Mouse (Mus musculus) c-Kit-positive CD71-positive TER-119-positive erythroid progenitor cells, embryonic 14.5 days (primary cell): Measurements from ENCODE around the gene Msh4.
"Not testable (repeated sequence)": the region's sequence is repeated elsewhere in the genome, so short reads cannot be mapped to it uniquely, and the experiment has no call there.

ENCODE experiments used
- DNase-seq: peaks from one replicate; pipeline ENCODE4 v3.0.0-alpha.2; 2013; ENCODE audit warnings: low spot score

The Msh4 gene

DNA sequence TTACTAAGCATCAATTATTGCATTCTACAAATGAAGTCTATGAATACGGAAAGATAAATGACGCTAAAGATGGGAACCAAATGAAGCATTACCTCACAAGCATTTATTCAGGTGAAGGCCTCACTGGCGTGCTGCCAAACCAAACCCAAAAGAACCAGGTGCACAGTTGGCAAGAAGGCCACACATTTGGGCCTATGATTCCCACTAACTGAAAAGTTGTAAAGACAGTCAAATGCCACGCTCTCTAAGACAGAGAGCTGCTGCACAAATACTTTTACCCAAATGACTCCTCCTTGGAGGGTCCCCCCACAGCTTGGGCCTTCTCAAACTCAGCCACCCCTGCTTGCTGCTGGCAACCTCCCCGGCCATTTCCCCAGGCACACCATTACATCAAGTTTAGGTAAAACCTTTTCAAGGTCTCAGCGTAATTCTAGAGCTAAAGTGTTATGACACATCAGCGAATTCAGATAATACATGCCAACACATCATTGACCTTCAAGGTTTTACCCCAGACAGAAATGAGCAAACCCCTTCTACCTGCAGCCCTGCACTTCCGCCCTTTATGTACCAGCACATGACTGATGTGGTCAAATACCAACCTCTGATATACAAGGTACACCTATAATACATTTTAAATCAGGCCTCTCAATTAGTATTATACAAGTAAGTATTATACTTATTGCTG is 5.4 kb upstream of the Msh4 start:
- no peak for DNase-seq

DNA sequence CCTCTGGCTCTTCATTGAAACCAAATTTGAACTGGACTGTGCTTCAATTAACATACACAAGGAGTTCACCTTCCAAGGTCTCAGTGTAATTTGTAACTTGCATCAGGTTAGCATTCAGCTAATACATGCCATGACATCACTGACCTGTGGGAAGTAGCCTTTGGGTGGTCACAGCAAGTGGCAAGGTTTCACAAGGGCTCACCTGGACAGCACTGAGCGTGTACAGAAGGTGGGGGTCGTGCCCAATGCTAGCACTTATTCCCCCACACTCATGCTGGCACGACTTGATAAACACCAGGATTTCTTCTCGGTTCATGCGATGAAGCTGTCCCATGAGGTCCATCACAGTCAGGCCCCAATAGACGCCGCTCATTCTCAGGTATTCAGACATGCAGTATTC is 4.6 kb upstream of the Msh4 start:
- no peak for DNase-seq

DNA sequence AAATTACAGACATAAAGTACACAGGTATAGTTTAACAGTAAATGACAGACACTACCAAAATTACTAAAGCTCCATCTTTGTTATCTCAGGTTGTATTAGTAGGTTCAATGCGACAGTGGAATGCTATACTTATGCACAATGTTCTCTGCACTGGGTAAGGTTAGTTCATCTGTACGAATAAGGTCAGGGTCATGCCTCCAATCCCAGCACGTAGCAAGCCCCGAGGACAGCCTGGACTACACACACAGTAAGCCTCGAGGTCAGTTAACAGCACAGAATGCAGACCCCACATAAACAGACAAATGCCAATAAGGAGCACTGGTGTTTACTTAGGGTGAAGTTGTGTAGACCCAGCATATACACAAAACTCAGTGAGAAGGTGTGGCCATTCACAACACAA is 3.0 kb upstream of the Msh4 start:
- DNase-seq: no peak

DNA sequence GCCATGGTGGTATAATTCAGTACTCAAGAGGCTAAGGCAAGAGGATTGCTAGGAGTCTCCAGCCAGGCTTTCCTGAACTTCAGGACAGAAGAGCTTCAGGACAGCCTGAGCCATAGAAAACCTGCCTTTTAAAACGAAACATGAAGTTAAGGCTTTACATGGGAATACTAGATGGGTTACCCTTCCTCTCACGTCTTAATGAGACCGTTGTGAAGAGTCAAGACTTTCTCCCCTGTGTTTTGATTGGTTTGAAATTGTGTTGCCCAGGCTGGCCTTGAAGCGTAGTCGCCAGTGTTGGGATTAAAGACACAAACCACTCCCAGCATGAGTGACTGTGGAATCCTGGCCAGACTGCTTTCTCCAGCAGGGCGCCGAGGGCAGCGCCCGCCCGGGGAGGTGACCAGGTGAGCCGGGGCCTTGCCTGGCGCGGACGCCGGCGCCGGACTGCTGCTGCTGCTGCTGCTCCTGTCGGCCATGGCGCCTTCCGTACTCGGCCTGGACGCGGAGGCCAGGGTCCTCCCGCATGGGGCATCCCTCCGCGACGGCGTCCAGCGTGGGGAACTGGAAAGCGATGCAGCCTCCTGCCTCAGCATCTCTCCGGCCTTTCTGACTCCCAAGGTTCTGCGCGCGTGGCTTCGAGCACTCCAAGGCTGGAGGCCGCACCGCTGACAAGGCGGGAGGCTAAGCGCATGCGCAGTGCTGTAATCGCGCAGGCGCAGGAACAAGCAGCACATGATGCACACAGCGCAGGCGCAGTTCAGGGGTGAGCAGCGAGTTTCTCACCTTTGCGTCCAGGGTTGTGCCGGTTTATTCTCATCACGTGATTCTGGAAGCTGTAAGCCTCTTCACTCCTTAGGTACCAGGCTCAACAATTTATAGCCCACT is 445 bp downstream of the Msh4 start:
- no peak for DNase-seq

DNA sequence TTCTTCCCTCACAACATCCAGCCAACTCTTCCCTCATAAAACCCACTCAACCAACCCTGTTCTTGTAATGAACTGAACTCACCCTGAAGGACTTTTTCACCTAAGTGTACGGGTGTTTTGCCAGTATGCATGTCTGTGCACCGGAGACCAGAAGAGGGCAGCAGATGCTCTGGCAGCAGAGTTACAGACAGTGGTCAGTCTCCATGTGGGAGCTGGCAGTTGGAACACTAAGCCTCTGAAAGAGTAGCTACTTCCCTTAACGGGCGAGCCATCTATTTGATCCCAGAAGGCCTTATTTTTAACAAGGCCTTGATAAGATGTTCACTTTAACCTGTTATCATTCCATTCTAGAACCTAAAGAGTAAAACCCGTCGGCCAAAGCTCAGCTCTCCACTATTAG is 1.4 kb downstream of the Msh4 start:
- DNase-seq: no peak

DNA sequence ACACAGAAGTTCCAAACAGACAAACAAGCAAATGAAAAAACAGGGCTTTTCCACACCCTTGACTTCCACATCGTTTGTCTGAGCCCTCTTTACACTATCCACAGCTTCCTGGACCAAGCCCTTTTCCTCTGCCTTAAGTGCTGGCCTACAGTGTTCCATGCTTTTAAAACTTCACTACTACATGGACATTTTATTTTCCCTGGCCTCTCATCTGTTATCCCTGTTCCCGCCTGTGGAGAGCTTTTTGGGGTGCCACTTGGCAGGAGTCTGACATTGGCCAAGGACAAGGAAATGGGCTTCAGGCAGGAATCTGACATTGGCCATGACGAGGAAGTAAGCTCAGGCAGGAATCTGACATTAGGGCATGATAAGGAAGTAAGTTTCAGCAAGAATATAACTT is 3.3 kb downstream of the Msh4 start:
- DNase-seq: no peak

DNA sequence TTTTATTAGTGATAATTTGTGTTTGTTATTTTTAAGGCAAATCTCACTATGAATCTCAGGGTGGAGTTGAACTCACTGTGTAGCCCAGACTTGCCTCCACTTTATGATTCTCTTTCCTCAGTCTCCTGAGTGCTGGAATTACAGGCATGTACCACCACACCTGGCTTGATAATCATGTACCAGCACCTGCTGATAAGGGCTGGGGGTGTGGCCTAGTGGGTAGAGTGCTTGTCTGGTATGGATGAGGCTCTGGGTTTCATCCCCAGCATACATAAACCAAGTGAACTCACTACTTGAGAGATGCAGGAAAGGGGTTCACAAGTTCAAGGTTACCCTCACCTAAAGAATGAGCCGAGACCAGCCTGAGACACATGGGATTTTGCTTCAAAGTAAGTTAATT is 4.0 kb downstream of the Msh4 start:
- DNase-seq: no peak

DNA sequence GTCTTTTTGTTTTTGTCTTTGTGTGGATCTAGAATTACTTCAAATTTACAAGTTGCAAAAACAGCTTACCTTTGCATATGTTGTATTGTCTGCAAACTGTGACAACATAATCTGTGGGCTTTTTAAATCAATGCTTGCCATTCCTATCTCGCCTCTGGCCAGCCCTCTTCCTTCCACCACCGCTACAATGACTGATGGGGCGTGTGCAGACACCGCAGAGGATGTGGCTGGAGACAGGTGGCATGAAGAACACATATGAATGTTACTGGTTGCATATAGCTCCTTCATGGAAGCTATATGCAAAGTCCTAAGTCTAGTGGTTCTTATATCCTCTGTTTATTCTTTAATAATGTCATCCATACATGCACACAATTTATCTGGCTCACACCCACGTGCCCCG is 8.7 kb downstream of the Msh4 start:
- DNase-seq: no peak

DNA sequence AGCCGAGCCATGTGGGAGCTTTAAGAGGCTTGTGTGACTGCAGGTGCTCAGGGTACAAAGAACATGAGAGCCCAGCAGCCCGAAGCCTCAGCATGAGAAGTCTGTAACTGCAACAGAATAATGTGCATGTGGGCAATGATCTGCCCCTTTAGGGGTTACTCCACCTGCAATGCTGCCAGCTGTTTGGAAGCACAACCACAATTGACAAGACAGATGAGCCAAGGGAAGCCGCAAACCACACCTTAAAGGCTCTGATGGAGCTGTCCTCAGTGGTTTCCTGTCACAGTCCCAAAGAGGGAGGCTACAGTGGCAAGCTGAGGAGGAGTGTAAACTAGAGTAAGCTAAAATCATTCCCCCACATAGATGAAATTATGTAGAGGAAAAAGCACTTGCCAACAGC is 10.5 kb downstream of the Msh4 start:
- DNase-seq: no peak

DNA sequence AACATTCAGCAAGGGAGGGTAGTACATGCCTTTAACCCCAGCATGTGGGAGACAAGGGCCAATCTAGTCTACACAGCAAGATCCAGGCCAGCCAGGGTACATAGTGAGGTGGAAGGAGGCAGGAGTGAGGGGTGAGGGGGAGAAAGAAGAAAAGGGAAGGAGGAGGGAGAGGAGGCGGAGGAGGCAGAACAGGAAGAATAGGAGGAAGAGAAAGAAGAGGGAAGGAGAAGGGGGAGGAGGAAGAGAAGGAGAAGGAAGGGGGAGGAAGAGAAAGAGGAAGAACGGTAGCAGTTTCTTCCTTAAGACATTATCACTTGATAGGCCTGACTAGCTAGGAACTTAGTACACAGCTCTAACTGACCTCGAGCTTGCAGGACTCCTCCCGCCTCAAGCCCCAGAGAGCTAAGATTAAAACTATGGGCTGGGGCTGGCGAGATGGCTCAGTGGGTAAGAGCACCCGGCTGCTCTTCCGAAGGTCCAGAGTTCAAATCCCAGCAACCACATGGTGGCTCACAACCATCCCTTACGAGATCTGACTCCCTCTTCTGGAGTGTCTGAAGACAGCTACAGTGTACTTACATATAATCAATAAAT is 16.7 kb downstream of the Msh4 start:
- no peak for DNase-seq

DNA sequence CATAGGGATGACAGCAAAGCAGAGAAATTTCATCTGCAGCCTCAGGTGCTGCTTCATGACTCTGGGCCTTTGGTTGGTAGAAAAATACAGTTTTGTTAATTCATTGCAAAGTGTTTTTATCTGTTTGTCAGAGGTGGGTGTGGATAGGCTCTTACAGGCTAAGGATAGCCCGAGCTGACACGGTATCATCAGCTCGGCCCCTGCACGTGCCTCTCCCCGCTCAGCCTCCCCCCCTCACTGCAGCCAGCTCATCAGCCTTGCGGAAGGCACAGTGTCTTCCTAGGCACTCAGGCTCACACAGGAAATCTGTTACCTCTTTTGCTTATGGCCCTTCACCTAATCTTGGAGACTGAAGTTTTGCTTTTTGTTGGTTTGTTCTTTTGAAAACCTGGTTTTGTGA is 17.8 kb downstream of the Msh4 start:
- no peak for DNase-seq

DNA sequence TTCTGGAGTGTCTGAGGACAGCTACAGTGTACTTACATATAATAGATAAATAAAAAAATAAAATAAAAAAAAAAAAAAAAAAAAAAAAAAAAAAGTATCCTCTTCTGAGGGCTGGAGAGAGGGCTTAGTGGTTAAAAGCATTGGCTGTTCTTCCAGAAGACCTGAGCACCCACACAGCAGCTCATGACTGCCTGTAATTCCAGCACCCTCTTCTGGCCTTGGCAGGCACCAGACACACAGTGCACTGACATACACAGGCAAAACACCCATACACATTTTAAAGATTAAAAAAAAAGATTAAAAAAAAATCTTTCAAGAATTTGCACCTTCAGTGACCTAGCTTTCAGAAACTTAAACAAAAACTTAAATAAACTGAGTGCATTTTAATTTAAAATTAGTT is 19.6 kb downstream of the Msh4 start:
- DNase-seq: no peak

DNA sequence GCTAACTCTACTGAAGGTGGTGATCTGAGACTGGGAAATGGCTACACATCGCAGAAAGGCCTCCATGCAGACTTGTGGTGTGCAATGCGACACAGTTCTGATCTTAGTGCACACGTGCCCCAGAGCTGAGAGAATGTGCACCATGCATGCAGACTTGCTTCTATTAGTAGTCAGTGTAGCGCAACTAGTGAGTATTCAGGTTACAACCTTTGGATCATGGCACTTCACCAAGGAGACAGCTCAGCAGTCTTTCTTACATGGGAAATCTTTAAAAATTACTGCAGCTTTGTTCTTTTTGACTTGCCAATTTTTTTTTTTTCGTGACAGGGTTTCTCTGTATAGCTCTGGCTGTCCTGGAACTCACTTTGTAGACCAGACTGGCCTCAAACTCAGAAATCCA is 34.5 kb downstream of the Msh4 start:
- no peak for DNase-seq

DNA sequence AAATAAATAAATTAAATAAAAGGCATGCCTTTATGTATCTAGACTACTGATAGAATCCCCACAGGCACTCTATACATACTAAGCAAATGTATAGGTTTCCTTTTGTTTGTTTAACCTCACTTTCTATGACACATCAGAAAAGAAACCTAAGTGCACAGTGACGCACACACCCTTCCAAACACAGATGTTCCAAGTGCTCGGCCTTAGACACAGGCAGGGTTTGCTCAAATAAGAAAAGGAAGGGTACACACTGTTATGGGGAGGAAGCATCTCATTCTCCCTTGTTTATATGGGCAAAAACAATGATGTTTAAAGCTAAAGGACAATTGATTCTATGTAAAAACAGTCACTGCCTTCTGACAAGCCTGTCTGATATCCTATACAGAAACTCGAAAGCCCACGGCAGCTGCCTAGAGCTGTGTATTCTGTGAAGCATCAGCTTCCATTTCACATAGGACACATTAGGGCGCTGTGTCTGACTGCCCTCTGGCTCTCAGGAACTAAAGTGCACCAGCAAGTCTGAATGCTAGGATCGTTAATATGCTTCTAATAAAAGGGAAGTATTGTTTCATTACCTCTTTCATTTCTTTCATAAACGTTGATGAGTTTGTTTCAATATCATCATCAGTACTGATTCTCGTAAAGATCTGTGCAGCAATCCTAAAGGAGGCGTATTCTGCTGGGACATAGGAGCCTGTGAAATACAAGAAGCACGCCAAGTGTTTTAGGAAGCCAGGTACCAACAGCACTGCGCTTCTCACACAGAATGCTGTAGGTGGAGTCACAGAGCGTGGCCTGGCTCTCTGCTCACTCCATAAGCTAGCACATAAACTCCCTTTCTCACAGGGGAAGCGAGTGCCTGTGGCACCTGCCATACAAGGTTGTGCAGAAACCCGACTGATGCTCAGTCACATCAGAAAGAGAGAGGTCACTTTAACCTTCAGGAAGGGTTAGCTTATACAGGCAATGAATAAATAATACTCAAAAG is 38.5 kb downstream of the Msh4 start:
- no peak for DNase-seq

DNA sequence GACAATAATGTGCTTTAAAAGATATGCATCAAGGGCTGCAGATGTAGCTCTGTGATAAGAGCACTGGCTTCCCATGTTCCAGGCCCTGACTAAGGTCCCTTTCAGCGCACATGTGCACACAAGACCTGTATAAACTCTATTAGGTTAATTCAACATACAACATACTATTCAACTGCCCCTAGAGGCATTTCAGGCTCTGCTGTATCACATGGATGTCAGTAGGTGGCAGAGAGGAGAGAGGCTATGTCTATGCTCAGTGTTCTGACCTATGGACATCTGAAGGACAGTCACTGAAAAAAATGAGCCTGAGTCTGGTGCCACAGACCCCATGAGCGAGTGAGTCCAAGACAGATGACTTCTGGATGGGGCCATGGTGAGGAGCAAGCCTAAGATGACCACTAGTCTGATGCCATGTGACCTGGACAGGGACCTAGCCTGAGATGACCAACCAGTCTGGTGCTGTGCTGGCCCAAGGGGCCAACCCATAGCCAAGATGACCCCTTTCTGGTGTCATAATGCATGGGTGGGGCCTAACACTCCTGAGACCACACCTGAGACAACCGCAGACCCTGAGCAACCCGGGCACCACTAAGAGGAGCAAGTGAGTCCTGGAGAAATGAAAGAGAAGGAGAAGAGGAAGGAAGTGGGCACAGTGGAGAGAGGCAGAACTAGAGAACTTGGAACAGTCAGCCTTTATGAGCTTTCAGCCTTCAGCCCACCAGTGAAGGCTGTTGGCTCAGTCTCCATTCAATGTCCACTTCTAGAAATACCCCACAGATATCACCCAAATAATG is 41.1 kb downstream of the Msh4 start:
- no peak for DNase-seq

DNA sequence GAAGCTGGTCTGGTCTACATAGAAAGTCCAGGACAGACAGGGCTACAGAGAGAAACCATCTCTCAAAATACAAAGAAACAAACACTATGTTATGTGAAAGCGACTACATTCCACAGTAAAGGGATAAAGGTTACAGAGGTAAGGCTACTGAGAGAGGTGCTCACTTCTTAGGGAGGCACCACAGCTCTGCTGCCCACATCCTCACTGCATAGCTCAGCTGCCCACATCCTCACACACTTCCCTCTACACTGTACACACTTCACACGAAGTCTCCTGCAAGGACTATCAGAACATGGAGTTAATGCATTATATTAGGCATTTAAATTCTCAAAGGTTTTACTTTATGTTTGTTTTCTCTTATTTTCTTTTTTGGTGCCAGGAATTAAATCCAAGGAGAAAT is 42.1 kb downstream of the Msh4 start:
- no peak for DNase-seq

DNA sequence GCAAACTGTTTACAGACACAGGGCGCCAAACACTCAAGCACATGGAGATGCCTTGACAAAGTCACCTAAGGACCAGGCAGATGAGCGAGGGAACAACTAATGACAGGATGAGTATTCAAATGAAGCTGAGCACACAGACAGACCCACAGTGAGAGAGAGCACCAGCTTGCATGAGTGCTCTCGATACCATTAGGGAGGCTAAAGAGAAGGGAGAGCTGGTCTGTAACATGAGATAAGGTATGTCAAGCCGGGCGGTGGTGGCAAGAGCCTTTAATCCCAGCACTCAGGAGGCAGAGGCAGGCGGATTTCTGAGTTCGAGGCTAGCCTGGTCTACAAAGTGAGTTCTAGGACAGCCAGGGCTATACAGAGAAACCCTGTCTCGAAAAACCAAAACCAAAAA is 45.5 kb downstream of the Msh4 start:
- not testable (repeated sequence) for DNase-seq

DNA sequence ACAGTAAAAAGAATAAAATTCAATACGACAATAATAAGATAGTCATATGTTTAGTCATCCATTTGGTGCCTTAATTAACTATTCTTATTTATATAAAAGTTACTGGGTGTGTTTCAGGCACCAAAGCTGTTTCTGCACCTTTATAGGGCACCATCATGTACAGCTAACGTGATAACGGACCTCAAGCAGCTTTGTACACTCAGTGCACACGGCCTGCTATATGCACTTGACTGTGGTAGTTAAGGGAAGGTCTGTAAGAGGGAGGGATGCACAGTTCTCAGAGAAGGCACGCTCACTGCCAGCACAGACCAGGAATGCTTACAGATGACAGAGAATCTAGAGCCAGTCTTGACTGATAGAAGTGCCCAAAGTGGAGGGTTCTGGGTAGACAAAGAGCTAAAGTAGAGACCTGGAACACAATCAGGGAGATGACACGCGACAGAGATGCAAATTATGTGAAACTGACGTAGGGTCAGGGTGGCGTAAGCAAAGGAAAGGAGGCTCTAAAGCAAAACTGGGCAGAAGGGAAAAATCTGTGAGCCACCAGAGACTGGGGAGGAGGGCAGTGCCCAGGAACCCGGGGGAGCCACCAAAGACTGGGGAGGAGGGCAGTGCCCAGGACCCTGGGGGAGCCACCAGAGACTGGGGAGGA is 47.5 kb downstream of the Msh4 start:
- DNase-seq: no peak

DNA sequence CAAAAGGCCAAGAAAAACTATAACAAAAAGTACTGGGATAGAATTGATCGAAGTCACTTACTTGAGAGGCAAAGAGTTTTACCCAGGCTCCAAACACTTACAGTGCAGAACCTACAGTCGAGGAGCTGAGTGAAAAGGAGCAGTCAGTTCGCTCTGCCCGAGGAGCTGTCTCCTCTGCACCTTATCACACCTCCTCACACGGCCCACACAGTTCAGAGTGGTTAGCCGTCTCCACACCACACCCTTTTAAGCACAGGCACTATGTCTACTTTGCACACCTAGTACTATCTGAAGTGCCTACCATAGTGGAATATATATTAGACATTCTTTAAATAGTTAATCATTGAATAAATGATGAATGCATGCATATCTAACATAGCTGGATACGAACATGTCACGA is 53.7 kb downstream of the Msh4 start:
- DNase-seq: peak; percentile 92

DNA sequence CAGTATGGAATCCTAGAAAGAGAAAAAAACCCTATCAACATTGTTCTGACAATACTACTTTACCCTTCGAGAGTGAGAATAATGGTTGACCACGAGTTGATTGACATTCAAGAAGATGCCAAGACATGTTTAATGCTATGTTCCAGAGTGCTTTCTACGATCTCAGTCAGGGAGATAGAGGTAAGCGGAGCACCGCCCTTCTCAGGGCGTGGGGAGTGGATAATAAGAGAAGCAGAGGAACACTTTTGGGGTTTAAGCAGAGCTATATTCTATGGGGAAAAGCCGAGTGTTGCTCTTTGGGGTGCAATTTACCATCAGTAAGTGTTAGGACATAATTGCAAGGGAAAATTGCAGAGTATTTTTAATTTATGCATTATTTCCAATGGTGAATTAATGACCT is 55.2 kb downstream of the Msh4 start:
- DNase-seq: peak; percentile 74
